Mouse (Mus musculus) B cell, adult 62 days (primary cell): Measurements from ENCODE around the gene Spred1. TPM values are rescaled to one million over a fixed set of nuclear protein-coding genes. Genes with fewer than 3 reads are reported as not detected.

ENCODE experiments used
- total RNA-seq: library from RNA; stranded (reverse); gene quantifications from 4 replicates; pipeline ENCODE4 v1.2.4, GENCODE M21; 2023

The Spred1 gene
- total RNA-seq, result 3.8 to 5.6 TPM (median 4.9 TPM) in 4 replicates

GRCm38 (mm10) chr2:117121212-117121983 is at the start of gene Spred1:
Spred1 (plus strand) TSS chr2:117121374.

Other genes starting within 250 kb of the Spred1 start
- gene Tmco5, start 242.7 kb upstream of the Spred1 start, total RNA-seq, result not detected in 4 replicates
- gene Fam98b, start 128.4 kb downstream of the Spred1 start, total RNA-seq, result 38.3 to 44.5 TPM (median 41.2 TPM) in 4 replicates
- 147 to 153 TPM (median 151 TPM) in 4 replicates for gene Rasgrp1, start 221.6 kb downstream of the Spred1 start, total RNA-seq